Mouse (Mus musculus) frontal cortex, postnatal 14 days (tissue): Measurements from ENCODE around the gene Mcam.
"Not testable (repeated sequence)": the region's sequence is repeated elsewhere in the genome, so short reads cannot be mapped to it uniquely, and the experiment has no call there.

Experiments used
- DNase-seq, 2 experiments: peaks; one replicate each; pipeline ENCODE4 v3.0.0; 2022; ENCODE audit warnings: low spot score in 2 of 2

The Mcam gene

GRCm38 (mm10) chr9:44109360-44110095 is 24.7 kb upstream of the Mcam start:
- peak; percentile 70 to 79 for DNase-seq

GRCm38 (mm10) chr9:44111909-44112308 is 22.4 kb upstream of the Mcam start:
- not testable (repeated sequence) for DNase-seq

- peak; percentile 94 for DNase-seq
Observed at GRCm38 (mm10) chr9:44113105-44113789, 21.0 kb upstream of the Mcam start, which contains the start of the genes Gm49380 and Rnf26. Gene Gm49380, minus strand, starts transcription at chr9:44113500. Gene Rnf26, minus strand, starts transcription at chr9:44113517.

- no peak for DNase-seq
Observed at GRCm38 (mm10) chr9:44114453-44114852, 19.8 kb upstream of the Mcam start.

GRCm38 (mm10) chr9:44115599-44115998 is 18.7 kb upstream of the Mcam start:
- no peak for DNase-seq

GRCm38 (mm10) chr9:44116182-44116581 is 18.1 kb upstream of the Mcam start:
- no peak for DNase-seq

- DNase-seq, result no peak
Observed at GRCm38 (mm10) chr9:44119011-44119410, 15.3 kb upstream of the Mcam start.

GRCm38 (mm10) chr9:44119948-44120465 is 14.3 kb upstream of the Mcam start:
- no peak for DNase-seq

GRCm38 (mm10) chr9:44124317-44124716 is 10.0 kb upstream of the Mcam start:
- DNase-seq, result no peak

- DNase-seq, result no peak
Observed at GRCm38 (mm10) chr9:44125026-44125425, 9.2 kb upstream of the Mcam start.

GRCm38 (mm10) chr9:44125546-44126428 is 8.5 kb upstream of the Mcam start:
- DNase-seq, result peak; percentile 72 to 90

- DNase-seq, result no peak
Observed at GRCm38 (mm10) chr9:44126746-44127145, 7.5 kb upstream of the Mcam start.

GRCm38 (mm10) chr9:44127351-44127801 is 6.9 kb upstream of the Mcam start:
- no peak for DNase-seq

- no peak for DNase-seq
Observed at GRCm38 (mm10) chr9:44129633-44130032, 4.6 kb upstream of the Mcam start.

GRCm38 (mm10) chr9:44130034-44130433 is 4.2 kb upstream of the Mcam start:
- DNase-seq, result no peak

GRCm38 (mm10) chr9:44130581-44131275 is 3.5 kb upstream of the Mcam start:
- DNase-seq, result no peak

- DNase-seq, result no peak
Observed at GRCm38 (mm10) chr9:44131276-44131590, 3.0 kb upstream of the Mcam start.

- DNase-seq, result no peak
Observed at GRCm38 (mm10) chr9:44132200-44132599, 2.1 kb upstream of the Mcam start.

- no peak for DNase-seq
Observed at GRCm38 (mm10) chr9:44133287-44133686, 982 bp upstream of the Mcam start.

GRCm38 (mm10) chr9:44134851-44135730 is 822 bp downstream of the Mcam start:
- no peak for DNase-seq
